Mouse (Mus musculus) frontal cortex, adult 2 months (tissue): ENCODE measurements around the gene Tshz3. TPM values are rescaled to one million over a fixed set of nuclear protein-coding genes. Genes with fewer than 3 reads are reported as not detected.

Source experiments
- DNase-seq, 2 experiments: peaks; one replicate each; pipeline ENCODE4 v3.0.0; 2022; ENCODE audit warnings: low spot score in 1 of 2; ENCODE audit errors: extremely low spot score in 1 of 2
- polyA plus RNA-seq: library from polyadenylated mRNA; depleted of rRNA; stranded (reverse); fragments of >200 nt; gene quantifications from 2 replicates; pipeline ENCODE4 v1.2.3, GENCODE M21; 2012

Gene Tshz3
- polyA plus RNA-seq, 1 experiment: 18.1 TPM

DNA sequence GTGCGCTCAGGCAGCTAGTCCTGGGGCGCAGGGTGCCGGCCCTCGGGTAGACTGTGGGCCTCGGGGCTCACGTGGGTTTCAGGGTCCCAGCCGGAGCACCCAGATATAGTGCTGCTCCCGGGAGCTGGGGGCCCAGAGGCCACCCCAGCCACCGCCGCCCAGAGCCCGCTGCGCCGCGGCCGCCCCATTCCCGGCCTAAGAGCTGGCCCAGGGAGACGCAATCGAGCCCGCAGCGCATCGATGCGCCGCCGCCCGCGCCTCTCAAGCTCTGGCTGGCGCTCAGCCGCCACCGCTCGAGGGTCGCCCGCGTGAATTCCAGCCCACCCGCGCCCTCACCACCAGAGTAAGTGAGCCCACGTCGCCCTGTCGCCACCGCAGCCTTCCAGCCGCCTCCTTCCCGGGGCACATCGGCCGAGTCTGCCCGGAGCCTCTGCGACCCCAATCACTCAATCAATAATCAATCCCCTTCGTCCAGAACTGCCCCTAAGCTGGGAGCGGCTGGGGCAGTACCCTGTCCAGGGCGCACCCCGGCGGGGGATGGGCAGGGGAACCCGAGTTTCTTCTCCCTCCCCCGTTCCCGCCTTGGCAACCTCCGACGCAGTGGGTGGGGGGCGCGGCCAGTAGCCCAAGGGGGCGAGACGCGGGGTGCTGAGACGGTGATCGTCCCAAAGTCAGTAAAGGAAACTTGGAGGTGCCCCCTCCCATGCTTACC, 1.4 kb upstream of the Tshz3 start:
- no peak for DNase-seq

- no peak for DNase-seq
Measured at GRCm38 (mm10) chr7:36697118-36697855, 631 bp upstream of the Tshz3 start.

DNA sequence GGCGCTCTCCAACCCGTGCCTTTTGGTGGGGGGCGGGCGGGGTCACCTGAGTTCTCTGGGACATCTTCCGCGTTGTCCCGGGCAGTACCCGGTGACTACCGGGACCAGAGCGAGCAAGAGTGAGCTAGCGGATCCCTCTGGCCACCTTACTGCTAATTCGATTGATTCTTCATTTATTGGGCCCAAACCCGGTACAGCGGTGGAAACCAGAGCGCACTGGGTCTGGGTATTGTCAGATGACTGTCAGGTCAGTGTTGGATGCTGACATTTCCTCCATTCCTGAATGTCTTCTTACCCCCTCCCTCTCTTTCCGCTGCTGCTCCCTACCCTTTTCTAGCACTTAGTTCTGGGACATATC, 650 bp downstream of the Tshz3 start:
- DNase-seq: no peak

DNA sequence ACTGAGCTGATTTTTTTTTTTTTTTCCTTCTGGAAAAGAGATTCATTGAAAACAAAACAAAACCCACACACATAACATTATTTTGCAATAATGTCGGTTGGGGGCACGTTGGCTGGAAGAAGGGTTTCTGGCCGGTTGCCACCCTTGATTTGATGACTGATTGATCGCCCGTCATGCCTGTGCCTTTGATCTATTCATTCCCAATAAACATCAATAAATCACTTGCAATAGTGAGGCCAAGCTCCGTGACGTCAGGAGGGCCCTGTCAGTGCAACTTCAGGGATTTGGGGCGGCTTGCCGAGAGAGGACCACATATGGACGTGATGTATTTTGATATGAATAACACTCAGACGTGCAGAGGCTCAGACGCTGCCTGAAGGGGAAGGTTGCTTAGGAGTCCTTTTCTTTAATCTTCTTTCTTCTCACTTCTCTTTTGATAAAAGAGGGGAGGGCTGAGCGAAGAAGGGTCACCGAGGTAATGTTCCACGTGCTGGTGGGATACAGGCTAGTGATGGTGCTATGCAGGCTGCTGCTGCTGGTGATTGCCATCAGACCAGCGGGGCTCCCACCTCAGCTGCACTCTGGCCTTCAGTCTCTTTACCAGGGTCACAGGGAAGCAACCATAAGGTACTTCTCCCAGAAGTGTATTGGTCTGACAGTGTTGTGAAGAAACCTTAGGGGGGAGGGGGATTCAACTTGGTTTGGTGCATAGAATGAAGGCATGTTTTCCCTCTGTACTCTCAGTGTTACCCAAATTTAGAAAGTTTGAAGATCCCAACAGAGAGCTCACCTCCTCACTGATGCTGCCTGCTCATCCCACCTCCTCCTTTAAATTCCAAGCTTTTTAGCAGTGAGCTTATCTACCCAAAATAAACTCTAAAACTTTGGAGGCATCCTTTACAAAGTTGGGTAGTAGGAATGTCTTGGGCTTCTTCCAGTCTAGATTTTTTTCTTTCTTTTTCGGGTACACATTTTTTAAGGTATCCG, 1.4 kb downstream of the Tshz3 start:
- DNase-seq: no peak

- DNase-seq: no peak
Measured at GRCm38 (mm10) chr7:36706636-36707035, 8.7 kb downstream of the Tshz3 start.

GRCm38 (mm10) chr7:36707266-36707665, 9.3 kb downstream of the Tshz3 start:
- DNase-seq: no peak

- DNase-seq: no peak
Measured at GRCm38 (mm10) chr7:36707681-36708350, 9.9 kb downstream of the Tshz3 start.

- DNase-seq: no peak
Measured at GRCm38 (mm10) chr7:36708823-36709222, 10.9 kb downstream of the Tshz3 start.

DNA sequence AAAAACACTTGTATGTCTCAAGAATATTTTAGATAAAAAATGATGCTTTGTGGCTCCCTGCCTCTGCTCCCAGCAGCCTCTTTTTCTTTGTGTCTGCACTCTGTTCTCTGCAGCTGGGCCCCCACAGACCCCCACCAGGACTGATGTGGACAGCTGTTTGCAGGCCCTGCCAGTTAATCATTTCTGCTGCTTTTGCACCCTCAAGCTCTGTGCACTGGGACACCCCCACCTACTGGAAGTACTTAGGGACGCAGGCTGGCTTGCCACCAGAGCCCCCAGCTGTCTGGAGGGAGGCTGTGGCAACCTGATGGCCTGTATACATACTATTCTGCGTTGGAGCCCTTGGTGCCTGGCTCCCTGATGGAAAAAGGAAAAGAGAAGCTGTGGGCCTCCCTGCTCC, 11.3 kb downstream of the Tshz3 start:
- no peak for DNase-seq

GRCm38 (mm10) chr7:36709974-36710373, 12.1 kb downstream of the Tshz3 start:
- no peak for DNase-seq

DNA sequence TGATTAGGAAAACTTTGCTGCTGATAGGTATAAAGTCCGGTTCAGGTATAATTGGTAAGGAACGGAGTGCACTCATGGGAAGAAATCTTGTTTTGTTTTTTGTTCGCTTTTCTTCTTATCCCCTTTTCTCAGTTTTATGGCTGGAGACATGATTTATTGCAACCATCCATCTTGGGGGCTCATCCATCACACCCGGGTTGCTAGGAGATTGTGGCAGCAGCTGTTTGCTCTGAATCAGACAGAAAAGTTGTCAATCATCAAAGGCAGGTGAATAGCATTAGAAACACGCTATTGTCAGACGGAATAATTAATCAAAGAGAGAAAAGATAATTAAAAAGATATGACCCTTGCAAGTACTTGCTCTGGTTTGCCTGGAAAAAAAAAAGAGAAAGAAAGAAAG, 12.5 kb downstream of the Tshz3 start:
- DNase-seq: no peak

DNA sequence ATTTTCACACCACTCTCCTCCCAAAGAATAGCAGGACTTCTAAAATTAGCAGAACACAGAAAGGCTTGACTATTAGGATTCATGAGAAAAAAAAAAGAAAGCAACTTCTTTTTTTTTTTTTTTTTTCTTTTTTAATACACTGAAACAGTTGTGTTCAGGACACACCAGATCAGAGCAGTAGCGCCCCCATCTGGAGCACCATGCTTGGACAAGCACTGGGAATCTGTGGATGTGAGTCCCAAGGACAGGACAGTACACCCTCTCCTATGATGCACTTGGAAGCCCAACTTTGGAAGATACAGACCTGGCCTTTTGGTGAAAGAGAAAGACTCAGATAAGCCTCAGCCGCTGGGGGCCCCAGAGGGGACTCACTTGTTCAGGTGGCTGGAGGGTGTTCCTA, 13.8 kb downstream of the Tshz3 start:
- DNase-seq: no peak

- no peak for DNase-seq
Measured at GRCm38 (mm10) chr7:36714323-36714722, 16.4 kb downstream of the Tshz3 start.

DNA sequence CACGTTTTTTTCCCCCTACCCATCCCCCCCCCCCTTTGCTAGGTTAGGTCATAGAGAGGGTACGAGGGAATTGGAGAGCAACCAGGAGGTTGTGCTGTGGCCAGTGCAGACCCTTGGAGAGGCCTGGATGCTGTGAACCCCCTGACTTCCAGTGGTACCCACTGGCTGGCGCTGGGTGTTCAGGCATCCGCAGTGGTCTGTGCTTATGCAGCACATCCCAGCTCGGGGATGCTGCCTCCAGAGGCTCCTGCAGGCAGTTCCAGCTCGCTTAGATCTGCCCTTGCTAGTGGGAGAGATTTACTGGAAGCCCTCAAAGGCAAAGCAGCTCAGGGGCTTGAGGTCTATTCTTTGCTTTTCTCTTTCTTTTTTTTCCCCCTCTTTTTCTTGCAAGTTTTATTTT, 19.3 kb downstream of the Tshz3 start:
- DNase-seq: no peak

- DNase-seq: no peak
Measured at GRCm38 (mm10) chr7:36720830-36721229, 22.9 kb downstream of the Tshz3 start.

GRCm38 (mm10) chr7:36736303-36737050, 38.6 kb downstream of the Tshz3 start:
- peak in 1 of 2 experiments; percentile 40 for DNase-seq

DNA sequence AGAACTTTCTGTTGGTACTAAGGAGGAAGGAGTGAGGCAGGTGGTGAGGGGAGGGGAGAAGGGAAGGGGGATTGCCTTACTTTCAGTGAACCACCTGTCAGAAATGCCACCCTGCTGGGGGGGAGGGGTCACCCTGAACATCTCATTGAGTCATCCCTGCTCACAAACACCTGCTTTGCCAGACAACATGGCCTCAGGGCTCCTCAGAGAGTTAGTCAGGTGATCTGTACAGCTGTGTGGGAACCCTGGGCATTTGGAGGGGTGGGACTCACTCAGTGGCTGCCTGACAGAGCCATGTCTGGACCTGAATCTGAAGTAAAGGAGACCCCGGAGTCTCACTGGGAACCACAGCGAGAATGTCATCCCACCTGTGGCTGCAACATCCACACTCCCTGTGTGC, 53.6 kb downstream of the Tshz3 start:
- no peak for DNase-seq

GRCm38 (mm10) chr7:36767501-36768092, 69.7 kb downstream of the Tshz3 start:
- no peak for DNase-seq

DNA sequence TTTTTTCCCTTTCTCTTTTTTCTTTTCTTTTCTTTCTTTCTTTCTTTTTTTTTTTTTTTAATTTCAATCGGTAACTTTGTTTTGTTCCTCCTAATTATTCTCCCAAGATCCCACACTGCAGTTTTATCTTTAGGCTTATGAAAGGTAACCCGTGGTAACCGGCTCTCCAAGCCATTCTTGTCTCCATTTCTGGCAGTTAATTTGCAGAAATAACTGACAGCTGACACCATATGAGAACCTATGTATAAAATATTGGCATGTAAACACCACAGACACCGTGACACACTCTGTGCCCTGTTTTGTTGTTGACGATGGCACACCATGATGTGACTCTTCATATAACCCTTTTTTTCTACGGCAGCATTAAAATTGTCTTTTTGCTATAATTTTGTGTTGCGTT, 75.2 kb downstream of the Tshz3 start:
- no peak for DNase-seq

GRCm38 (mm10) chr7:36776956-36777355, 79.0 kb downstream of the Tshz3 start:
- no peak for DNase-seq
